Mouse (Mus musculus) brain, embryonic 14.5 days (tissue): ENCODE measurements around the gene Rpgr.

ENCODE experiments used
- CTCF ChIP-seq: fragments of 200-500 bp; IDR thresholded peaks from 2 replicates; pipeline ENCODE4 v1.5.1; 2012; ENCODE audit warnings: inconsistent platforms, mild to moderate bottlenecking, moderate library complexity, borderline replicate concordance; ENCODE audit not compliant: insufficient read depth, insufficient read length; ENCODE audit errors: extremely low read depth
- POLR2A ChIP-seq: fragments of 200-500 bp; IDR thresholded peaks from 2 replicates; pipeline ENCODE4 v1.6.1; 2012; ENCODE audit warnings: mild to moderate bottlenecking, inconsistent platforms, borderline replicate concordance; ENCODE audit not compliant: poor library complexity, insufficient read depth, insufficient read length, severe bottlenecking; ENCODE audit errors: extremely low read depth

DNA sequence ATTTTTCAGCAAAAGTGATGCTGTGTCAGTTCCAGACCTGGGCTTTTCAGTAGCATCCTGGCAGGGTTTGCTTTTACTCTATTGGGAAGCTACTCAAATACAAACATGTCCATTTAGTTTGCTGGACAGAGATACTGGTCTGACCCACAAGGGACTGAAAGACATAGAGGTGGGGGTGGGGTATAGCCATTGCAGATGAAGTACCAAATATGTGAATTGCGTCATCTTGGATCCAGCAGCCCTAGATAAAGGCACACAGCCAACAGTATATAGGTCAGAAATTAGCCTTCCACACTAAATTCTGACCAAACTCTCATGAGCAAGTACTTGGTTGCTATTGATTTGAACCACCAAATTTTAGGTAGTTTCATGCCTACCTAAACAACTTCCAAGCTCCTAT lies 114.0 kb downstream of the Rpgr start:
- TF ChIP-seq POLR2A = no peak
- no peak for TF ChIP-seq CTCF
